Mouse (Mus musculus): ENCODE data around the gene Htra1. TPM values are rescaled to one million over a fixed set of nuclear protein-coding genes. Genes with fewer than 3 reads are reported as not detected.

The Htra1 gene
- polyA plus RNA-seq, 1 experiment: 74.8 TPM

- Histone ChIP-seq H3K79me2 (ENCODE audit: control insufficient read depth, insufficient read depth) (peaks cover 35% of the 10 kb centered on the region), H3K27me3 (ENCODE audit: control insufficient read depth, insufficient read depth, insufficient read length) (no peaks in the 10 kb centered on the region), H3K4me3 (ENCODE audit: insufficient read depth, poor library complexity, severe bottlenecking) (no peak overlapping the region), H3K79me3 (ENCODE audit: low read depth) (peaks cover 17% of the 10 kb centered on the region), H3ac (ENCODE audit: control insufficient read depth, insufficient read length, low read depth) (no peak overlapping the region), H3K36me3 (ENCODE audit: control insufficient read depth, insufficient read depth) (peaks cover 4% of the 10 kb centered on the region)
- TF ChIP-seq MAX (IDR thresholded peaks at IDR 0.05): no peak
- TF ChIP-seq FOSL1 (IDR thresholded peaks at IDR 0.05; ENCODE audit: insufficient read depth, low read length, poor library complexity, severe bottlenecking): no peak
- TF ChIP-seq MYOG (IDR thresholded peaks at IDR 0.05; ENCODE audit: control insufficient read depth, extremely low read depth, insufficient read length): no peak
- TF ChIP-seq USF1 (IDR thresholded peaks at IDR 0.05; ENCODE audit: low read depth): no peak
- no peak for TF ChIP-seq CTCF (IDR thresholded peaks at IDR 0.05; ENCODE audit: control insufficient read depth, insufficient read depth, insufficient read length)
- no peak for TF ChIP-seq CEBPB (IDR thresholded peaks at IDR 0.05; ENCODE audit: low read depth)
These were observed 1.3 kb upstream of the Htra1 start for GRCm38 (mm10) chr7:130934654-130935053.

- no peak overlapping the region for H3ac ChIP-seq (ENCODE audit: control insufficient read depth, insufficient read length, low read depth)
- H3K79me3 ChIP-seq (ENCODE audit: low read depth): peaks cover 22% of the 10 kb centered on the region
- no peak overlapping the region for H3K4me3 ChIP-seq (ENCODE audit: insufficient read depth, poor library complexity, severe bottlenecking)
- H3K27me3 ChIP-seq (ENCODE audit: control insufficient read depth, insufficient read depth, insufficient read length): no peaks in the 10 kb centered on the region
- peaks cover 43% of the 10 kb centered on the region for H3K79me2 ChIP-seq (ENCODE audit: control insufficient read depth, insufficient read depth)
- peaks cover 4% of the 10 kb centered on the region for H3K36me3 ChIP-seq (ENCODE audit: control insufficient read depth, insufficient read depth)
- no peak for TF ChIP-seq CEBPB (IDR thresholded peaks at IDR 0.05; ENCODE audit: low read depth)
- no peak for TF ChIP-seq MYOG (IDR thresholded peaks at IDR 0.05; ENCODE audit: control insufficient read depth, extremely low read depth, insufficient read length)
- no peak for TF ChIP-seq CTCF (IDR thresholded peaks at IDR 0.05; ENCODE audit: control insufficient read depth, insufficient read depth, insufficient read length)
- TF ChIP-seq MAX (IDR thresholded peaks at IDR 0.05): no peak
- no peak for TF ChIP-seq USF1 (IDR thresholded peaks at IDR 0.05; ENCODE audit: low read depth)
- TF ChIP-seq MYOD1 (IDR thresholded peaks at IDR 0.05; ENCODE audit: control insufficient read depth, insufficient read length, low read depth): no peak
- TF ChIP-seq FOSL1 (IDR thresholded peaks at IDR 0.05; ENCODE audit: insufficient read depth, low read length, poor library complexity, severe bottlenecking): no peak
These were observed 504 bp upstream of the Htra1 start for GRCm38 (mm10) chr7:130935421-130935792.

GRCm38 (mm10) chr7:130936472-130936951 is 601 bp downstream of the Htra1 start:
- Histone ChIP-seq H3K27me3 (ENCODE audit: control insufficient read depth, insufficient read depth, insufficient read length) (no peaks in the 10 kb centered on the region), H3K79me3 (ENCODE audit: low read depth) (peaks cover 32% of the 10 kb centered on the region), H3ac (ENCODE audit: control insufficient read depth, insufficient read length, low read depth) (peak overlapping the region; percentile 81), H3K4me3 (ENCODE audit: insufficient read depth, poor library complexity, severe bottlenecking) (peak overlapping the region; percentile 50), H3K36me3 (ENCODE audit: control insufficient read depth, insufficient read depth) (peaks cover 4% of the 10 kb centered on the region), H3K79me2 (ENCODE audit: control insufficient read depth, insufficient read depth) (peaks cover 54% of the 10 kb centered on the region)
- TF ChIP-seq MYOD1 (IDR thresholded peaks at IDR 0.05; ENCODE audit: control insufficient read depth, insufficient read length, low read depth) (no peak), MYOG (IDR thresholded peaks at IDR 0.05; ENCODE audit: control insufficient read depth, extremely low read depth, insufficient read length) (no peak), CTCF (IDR thresholded peaks at IDR 0.05; ENCODE audit: control insufficient read depth, insufficient read depth, insufficient read length) (no peak), MAX (IDR thresholded peaks at IDR 0.05) (no peak), CEBPB (IDR thresholded peaks at IDR 0.05; ENCODE audit: low read depth) (no peak), USF1 (IDR thresholded peaks at IDR 0.05; ENCODE audit: low read depth) (no peak), FOSL1 (IDR thresholded peaks at IDR 0.05; ENCODE audit: insufficient read depth, low read length, poor library complexity, severe bottlenecking) (no peak)

GRCm38 (mm10) chr7:130937266-130937841 is 1.4 kb downstream of the Htra1 start:
- Histone ChIP-seq H3K4me3 (ENCODE audit: insufficient read depth, poor library complexity, severe bottlenecking) (peak overlapping the region; percentile 50), H3K79me3 (ENCODE audit: low read depth) (peaks cover 36% of the 10 kb centered on the region), H3K27me3 (ENCODE audit: control insufficient read depth, insufficient read depth, insufficient read length) (no peaks in the 10 kb centered on the region), H3ac (ENCODE audit: control insufficient read depth, insufficient read length, low read depth) (no peak overlapping the region), H3K79me2 (ENCODE audit: control insufficient read depth, insufficient read depth) (peaks cover 59% of the 10 kb centered on the region), H3K36me3 (ENCODE audit: control insufficient read depth, insufficient read depth) (peaks cover 4% of the 10 kb centered on the region)
- TF ChIP-seq MYOD1 (IDR thresholded peaks at IDR 0.05; ENCODE audit: control insufficient read depth, insufficient read length, low read depth): no peak
- no peak for TF ChIP-seq CTCF (IDR thresholded peaks at IDR 0.05; ENCODE audit: control insufficient read depth, insufficient read depth, insufficient read length)
- TF ChIP-seq USF1 (IDR thresholded peaks at IDR 0.05; ENCODE audit: low read depth): no peak
- no peak for TF ChIP-seq MAX (IDR thresholded peaks at IDR 0.05)
- TF ChIP-seq CEBPB (IDR thresholded peaks at IDR 0.05; ENCODE audit: low read depth): no peak
- no peak for TF ChIP-seq MYOG (IDR thresholded peaks at IDR 0.05; ENCODE audit: control insufficient read depth, extremely low read depth, insufficient read length)

GRCm38 (mm10) chr7:130938005-130938404 is 2.1 kb downstream of the Htra1 start:
- Histone ChIP-seq H3ac (ENCODE audit: control insufficient read depth, insufficient read length, low read depth) (no peak overlapping the region), H3K27me3 (ENCODE audit: control insufficient read depth, insufficient read depth, insufficient read length) (no peaks in the 10 kb centered on the region), H3K79me2 (ENCODE audit: control insufficient read depth, insufficient read depth) (peaks cover 61% of the 10 kb centered on the region)

GRCm38 (mm10) chr7:130938896-130939295 is 3.0 kb downstream of the Htra1 start:
- peaks cover 7% of the 10 kb centered on the region for H3K36me3 ChIP-seq (ENCODE audit: control insufficient read depth, insufficient read depth)
- H3K79me3 ChIP-seq (ENCODE audit: low read depth): peaks cover 38% of the 10 kb centered on the region
- peaks cover 64% of the 10 kb centered on the region for H3K79me2 ChIP-seq (ENCODE audit: control insufficient read depth, insufficient read depth)
- H3K4me3 ChIP-seq (ENCODE audit: insufficient read depth, poor library complexity, severe bottlenecking): no peak overlapping the region
- TF ChIP-seq MAX (IDR thresholded peaks at IDR 0.05) (no peak), MYOG (IDR thresholded peaks at IDR 0.05; ENCODE audit: control insufficient read depth, extremely low read depth, insufficient read length) (no peak), USF1 (IDR thresholded peaks at IDR 0.05; ENCODE audit: low read depth) (no peak), CEBPB (IDR thresholded peaks at IDR 0.05; ENCODE audit: low read depth) (no peak), FOSL1 (IDR thresholded peaks at IDR 0.05; ENCODE audit: insufficient read depth, low read length, poor library complexity, severe bottlenecking) (no peak), CTCF (IDR thresholded peaks at IDR 0.05; ENCODE audit: control insufficient read depth, insufficient read depth, insufficient read length) (no peak), MYOD1 (IDR thresholded peaks at IDR 0.05; ENCODE audit: control insufficient read depth, insufficient read length, low read depth) (no peak)
- H3ac ChIP-seq (ENCODE audit: control insufficient read depth, insufficient read length, low read depth): no peak overlapping the region
- no peaks in the 10 kb centered on the region for H3K27me3 ChIP-seq (ENCODE audit: control insufficient read depth, insufficient read depth, insufficient read length)

More at GRCm38 (mm10) chr7:130938005-130938404, 2.1 kb downstream of the Htra1 start:
- Histone ChIP-seq H3K4me3 (ENCODE audit: insufficient read depth, poor library complexity, severe bottlenecking) (no peak overlapping the region), H3K36me3 (ENCODE audit: control insufficient read depth, insufficient read depth) (peaks cover 4% of the 10 kb centered on the region), H3K79me3 (ENCODE audit: low read depth) (peaks cover 36% of the 10 kb centered on the region)
- no peak for TF ChIP-seq CEBPB (IDR thresholded peaks at IDR 0.05; ENCODE audit: low read depth)
- TF ChIP-seq MYOG (IDR thresholded peaks at IDR 0.05; ENCODE audit: control insufficient read depth, extremely low read depth, insufficient read length): no peak
- no peak for TF ChIP-seq USF1 (IDR thresholded peaks at IDR 0.05; ENCODE audit: low read depth)
